Mouse (Mus musculus) testis, adult 2 months (tissue): ENCODE measurements around the gene Mdp1.

Experiments
- CTCF ChIP-seq: fragments of 200-500 bp; IDR thresholded peaks from 2 replicates; pipeline ENCODE4 v1.5.1; 2012; ENCODE audit warnings: low read depth, mild to moderate bottlenecking, inconsistent platforms, low read length, moderate library complexity; ENCODE audit not compliant: control insufficient read depth, insufficient read depth, insufficient replicate concordance
- POLR2A ChIP-seq: fragments of 200-500 bp; IDR thresholded peaks from 2 replicates; pipeline ENCODE4 v1.6.1; 2012; ENCODE audit warnings: low read depth, mild to moderate bottlenecking, inconsistent platforms, low read length, moderate library complexity; ENCODE audit not compliant: control insufficient read depth

DNA sequence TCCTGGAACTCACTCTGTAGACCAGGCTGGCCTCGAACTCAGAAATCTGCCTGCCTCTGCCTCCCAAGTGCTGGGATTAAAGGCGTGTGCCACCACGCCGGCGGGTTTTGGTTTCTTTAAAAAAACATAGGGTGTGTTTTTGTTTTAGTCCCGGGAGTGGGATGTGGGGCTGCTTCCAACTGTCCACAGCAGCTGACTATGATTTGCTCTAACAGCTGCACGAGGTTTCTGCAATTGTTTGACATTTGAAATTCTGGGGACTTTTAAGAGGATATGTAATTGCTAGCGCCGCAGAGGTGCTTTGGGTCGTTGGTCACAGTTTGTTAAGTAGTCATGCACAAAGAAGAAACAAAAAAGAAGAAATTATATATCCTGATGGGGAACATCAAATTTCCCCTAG lies 29.1 kb upstream of the Mdp1 start:
- TF ChIP-seq POLR2A (no peak), CTCF (no peak)
